Mouse (Mus musculus) brain, embryonic 14.5 days (tissue): ENCODE measurements around the gene Stk32c.

Source experiments
- CTCF ChIP-seq: fragments of 200-500 bp; IDR thresholded peaks from 2 replicates; pipeline ENCODE4 v1.5.1; 2012; ENCODE audit warnings: inconsistent platforms, mild to moderate bottlenecking, moderate library complexity, borderline replicate concordance; ENCODE audit not compliant: insufficient read depth, insufficient read length; ENCODE audit errors: extremely low read depth
- POLR2A ChIP-seq: fragments of 200-500 bp; IDR thresholded peaks from 2 replicates; pipeline ENCODE4 v1.6.1; 2012; ENCODE audit warnings: mild to moderate bottlenecking, inconsistent platforms, borderline replicate concordance; ENCODE audit not compliant: poor library complexity, insufficient read depth, insufficient read length, severe bottlenecking; ENCODE audit errors: extremely low read depth

DNA sequence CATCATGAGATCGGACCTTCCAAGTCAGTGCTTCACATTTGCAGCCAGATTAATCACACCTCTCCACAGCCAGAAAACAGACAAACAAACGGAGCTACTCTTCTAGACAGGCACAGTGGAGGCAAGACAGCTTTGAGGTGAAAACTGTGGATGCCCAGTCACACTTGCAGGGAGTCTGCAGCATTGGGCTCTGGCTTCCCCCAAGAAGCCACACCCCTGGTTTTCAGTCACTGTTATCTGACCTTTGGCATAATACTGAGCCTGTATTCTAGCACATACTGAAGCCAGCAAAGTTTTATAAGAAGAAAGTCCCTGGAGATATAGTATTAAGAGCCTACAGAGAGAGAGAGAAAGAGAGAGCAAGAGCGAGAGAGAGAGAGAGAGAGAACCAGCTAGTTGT lies 26.3 kb upstream of the Stk32c start:
- TF ChIP-seq POLR2A = no peak
- no peak for TF ChIP-seq CTCF
